Mouse (Mus musculus) testis, adult 2 months (tissue): ENCODE measurements around the gene Mgat3.

Experiments
- CTCF ChIP-seq: fragments of 200-500 bp; IDR thresholded peaks from 2 replicates; pipeline ENCODE4 v1.5.1; 2012; ENCODE audit warnings: low read depth, mild to moderate bottlenecking, inconsistent platforms, low read length, moderate library complexity; ENCODE audit not compliant: control insufficient read depth, insufficient read depth, insufficient replicate concordance
- POLR2A ChIP-seq: fragments of 200-500 bp; IDR thresholded peaks from 2 replicates; pipeline ENCODE4 v1.6.1; 2012; ENCODE audit warnings: low read depth, mild to moderate bottlenecking, inconsistent platforms, low read length, moderate library complexity; ENCODE audit not compliant: control insufficient read depth

DNA sequence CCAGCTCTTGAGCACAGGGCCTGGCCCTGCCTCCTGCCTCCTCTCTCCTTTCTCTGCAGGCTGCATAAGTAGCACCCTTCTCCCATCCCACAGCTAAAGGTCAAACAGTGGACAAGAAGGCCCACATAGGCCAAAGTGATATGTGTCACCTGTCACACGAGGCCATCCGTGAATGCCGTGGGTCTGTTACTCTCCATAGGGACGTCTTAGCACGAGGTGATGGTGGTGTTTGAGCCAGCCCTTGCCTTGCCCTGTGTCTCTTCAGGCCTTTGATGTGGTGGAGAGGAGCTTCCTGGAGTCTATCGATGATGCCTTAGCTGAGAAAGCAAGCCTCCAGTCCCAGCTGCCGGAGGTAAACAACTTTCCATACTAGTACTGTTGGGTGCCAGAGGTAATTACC lies 24.0 kb upstream of the Mgat3 start:
- no peak for TF ChIP-seq CTCF
- TF ChIP-seq POLR2A, result no peak
